Mouse (Mus musculus): ENCODE results near the gene Gm10644.

The Gm10644 gene

DNA sequence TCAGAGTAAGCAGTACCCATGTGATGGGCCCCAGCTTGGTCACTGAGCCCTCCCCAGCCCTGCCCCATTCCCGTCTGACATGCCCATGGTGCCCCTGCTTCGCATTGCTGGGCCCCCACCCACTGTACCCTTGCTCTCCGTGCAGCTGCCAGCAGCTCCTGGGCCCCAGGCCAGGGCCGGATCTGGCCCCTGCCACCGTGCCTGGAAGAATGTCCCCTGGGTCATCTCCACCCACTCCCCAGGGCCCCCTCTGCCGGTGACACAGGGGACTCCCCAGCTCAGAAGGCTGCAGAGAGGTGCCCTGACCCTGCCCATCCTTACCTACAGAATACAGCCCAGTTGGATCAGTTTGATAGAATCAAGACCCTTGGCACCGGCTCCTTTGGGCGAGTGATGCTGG is 25.8 kb upstream of the Gm10644 start:
- no peak for DNase-seq (ENCODE audit: extremely low read depth, low read depth)

DNA sequence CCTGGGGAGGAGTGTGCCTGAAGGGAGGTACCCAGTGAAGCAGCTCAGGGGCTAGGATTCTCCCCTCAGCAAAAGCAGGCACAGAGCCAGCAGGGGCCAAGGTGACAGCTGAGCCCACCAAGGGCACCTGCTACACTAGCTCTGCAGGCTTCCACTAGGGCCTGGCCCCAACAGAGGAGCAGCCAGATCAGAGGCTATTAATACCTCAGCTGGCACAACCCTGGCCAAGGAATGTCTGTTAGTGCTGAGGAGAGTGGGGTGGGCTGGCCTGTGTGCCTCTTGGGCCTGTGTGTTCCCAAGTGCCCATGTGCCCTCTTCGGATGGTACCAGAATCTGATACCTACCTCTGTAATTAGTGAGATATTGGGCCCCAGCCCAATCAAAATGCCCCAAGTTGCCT is 25.2 kb upstream of the Gm10644 start:
- DNase-seq (ENCODE audit: extremely low read depth, low read depth): no peak

- DNase-seq (ENCODE audit: extremely low read depth, low read depth): no peak
Measured at GRCm38 (mm10) chr8:83978200-83978599, 23.2 kb upstream of the Gm10644 start.

- no peak for DNase-seq (ENCODE audit: extremely low read depth, low read depth)
Measured at GRCm38 (mm10) chr8:83977646-83978045, 22.6 kb upstream of the Gm10644 start.

GRCm38 (mm10) chr8:83976779-83977350 is 21.9 kb upstream of the Gm10644 start:
- DNase-seq (ENCODE audit: extremely low read depth, low read depth): no peak

GRCm38 (mm10) chr8:83976101-83976630 is 21.2 kb upstream of the Gm10644 start:
- no peak for DNase-seq (ENCODE audit: extremely low read depth, low read depth)

- no peak for DNase-seq (ENCODE audit: extremely low read depth, low read depth)
Measured at GRCm38 (mm10) chr8:83974521-83974920, 19.5 kb upstream of the Gm10644 start.

DNA sequence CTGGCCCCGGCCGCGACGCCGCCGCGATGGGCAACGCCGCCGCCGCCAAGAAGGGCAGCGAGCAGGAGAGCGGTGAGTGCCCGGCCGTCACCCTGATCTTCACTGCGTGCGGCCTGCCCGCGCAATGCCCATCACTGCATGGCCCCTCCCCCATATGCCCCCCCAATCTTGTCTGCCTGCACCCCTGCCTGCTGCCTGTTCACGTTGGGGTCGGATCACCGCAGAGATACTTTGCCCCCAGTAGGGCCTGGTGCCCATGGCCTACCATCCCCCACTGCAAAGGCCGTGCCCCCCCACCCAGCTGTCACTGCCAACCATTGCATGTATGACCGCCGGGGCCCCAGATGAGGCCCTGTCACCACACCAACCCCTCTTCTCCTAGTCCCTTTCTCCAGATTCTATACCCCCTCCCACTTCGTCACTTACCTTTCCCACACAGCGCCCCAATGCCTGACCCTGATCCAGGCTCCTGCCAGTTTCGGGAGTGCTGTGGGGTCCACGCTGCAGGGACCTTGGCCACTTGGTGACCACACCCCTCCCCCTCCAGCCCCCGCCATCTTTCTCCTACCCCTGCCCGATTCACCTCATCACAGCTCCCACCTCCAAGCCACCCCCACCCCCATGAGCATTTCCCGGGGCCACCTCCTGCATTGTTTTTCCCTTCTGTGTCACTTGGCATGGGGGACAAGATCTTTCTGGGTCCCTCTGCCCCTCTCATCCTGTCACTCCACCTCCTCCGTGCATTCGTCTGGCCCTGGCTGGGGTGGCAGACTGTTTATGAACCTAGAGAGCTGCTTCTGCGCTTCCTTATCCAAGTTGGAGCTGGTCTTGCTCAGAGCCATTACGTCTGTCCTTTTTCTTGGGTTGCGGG is 18.4 kb upstream of the Gm10644 start:
- no peak for DNase-seq (ENCODE audit: extremely low read depth, low read depth)

DNA sequence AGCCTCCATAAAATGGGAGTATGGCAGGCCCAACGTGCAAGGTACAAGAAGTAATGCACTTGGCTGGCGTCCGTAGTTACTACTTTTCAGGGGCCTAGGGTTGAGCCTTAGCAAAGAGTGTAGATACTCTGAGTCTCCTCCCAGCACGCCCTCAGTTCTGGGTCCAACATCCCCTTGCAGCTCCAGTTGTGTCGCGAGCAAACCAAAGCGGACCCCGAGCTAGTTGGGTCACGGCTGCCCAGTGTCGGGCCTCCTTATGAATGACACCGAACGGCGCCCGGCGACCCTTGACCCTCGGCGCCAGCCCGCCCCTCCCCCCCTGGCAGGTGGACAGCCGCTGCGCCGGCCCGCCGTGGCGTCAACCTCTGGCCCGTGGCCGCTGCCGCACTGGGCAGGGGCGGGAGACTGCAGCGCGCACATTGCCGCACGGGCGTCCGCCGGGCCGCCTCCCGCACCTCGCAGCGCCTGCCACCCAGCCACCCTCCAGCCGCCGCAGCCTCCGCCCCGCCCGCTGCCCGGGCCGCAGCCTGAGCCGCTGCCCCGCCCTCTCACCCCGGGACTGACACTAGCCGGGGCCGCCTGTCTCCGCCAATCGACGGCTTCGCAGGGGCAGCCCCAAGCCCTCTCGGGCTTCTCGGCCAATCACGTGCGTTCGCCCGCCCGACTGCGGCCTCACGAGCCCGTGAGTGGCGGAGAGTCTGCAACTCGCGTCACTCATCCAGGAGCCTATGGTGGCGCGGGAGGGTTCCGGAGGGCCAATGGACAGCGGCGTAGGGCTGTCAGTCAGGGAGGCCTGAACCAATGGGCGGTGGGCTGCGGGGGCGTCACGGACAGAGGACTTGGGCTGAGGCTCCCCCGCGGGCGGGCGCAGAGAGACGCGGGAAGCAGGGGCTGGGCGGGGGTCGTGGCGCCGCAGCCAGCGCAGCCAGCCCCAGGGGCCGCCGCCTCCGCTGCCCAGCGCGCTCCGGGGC is 17.4 kb upstream of the Gm10644 start, which contains the start of gene Prkaca:
Prkaca (plus strand) TSS at position 844 of the 971 bp plus-strand sequence.
- peak; percentile 95 for DNase-seq (ENCODE audit: extremely low read depth, low read depth)

GRCm38 (mm10) chr8:83971661-83972060 is 16.7 kb upstream of the Gm10644 start:
- DNase-seq (ENCODE audit: extremely low read depth, low read depth): no peak

DNA sequence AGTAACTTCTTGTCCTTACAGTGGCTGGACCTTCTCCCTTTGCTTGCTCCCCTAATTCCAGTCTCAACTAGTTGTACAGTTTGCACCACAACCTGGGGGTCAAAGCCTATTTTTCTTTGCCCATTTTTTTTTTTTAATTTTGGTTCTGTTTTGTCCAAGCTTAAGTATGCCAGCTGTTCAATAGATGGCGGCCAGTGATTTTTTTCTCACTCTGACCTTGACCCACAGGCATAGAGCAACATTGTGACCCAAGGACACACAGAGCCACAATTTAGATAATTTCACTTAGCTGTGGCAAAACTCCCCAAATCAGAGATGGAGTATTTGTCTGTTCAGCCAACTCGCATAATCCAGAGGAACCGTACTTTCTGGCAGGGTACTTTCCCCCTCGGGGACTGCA is 16.1 kb upstream of the Gm10644 start:
- no peak for DNase-seq (ENCODE audit: extremely low read depth, low read depth)

- DNase-seq (ENCODE audit: extremely low read depth, low read depth): no peak
Measured at GRCm38 (mm10) chr8:83967701-83968100, 12.7 kb upstream of the Gm10644 start.

DNA sequence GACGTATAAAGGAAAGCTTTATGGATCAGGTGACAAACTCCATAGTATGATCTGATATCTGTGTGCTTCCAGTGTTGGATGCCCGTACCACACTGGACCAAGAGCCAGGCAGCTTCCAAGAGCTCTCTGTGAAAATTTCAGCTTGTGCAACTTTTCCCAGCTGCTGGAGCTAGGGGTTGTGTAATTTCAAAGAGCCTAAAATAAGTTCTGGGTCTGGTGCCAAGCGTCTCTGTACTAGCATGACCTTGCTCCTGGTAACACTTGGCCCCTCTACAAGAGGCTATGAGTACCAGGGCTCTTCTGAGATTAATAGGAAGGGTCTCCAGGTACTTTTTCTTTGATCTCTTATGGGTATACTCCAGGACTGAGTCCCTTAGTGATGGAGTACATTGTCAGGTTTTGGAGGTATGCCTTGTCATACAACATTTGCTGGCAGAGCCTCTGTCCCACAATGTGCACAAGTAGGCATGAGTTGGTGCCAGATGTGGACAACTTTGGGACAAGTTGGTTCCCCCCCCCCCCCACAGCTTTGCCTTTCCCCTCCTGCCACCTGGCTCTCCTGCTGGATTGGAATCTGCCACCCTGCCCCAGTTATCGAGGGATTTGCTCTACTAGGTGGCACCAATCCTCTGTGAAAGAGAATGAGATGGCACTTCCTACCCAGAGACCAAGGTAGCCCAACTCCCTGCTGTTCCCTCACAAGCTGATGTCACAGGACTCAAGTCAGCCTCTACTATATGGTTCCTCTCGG is 9.2 kb upstream of the Gm10644 start:
- DNase-seq (ENCODE audit: extremely low read depth, low read depth): no peak

DNA sequence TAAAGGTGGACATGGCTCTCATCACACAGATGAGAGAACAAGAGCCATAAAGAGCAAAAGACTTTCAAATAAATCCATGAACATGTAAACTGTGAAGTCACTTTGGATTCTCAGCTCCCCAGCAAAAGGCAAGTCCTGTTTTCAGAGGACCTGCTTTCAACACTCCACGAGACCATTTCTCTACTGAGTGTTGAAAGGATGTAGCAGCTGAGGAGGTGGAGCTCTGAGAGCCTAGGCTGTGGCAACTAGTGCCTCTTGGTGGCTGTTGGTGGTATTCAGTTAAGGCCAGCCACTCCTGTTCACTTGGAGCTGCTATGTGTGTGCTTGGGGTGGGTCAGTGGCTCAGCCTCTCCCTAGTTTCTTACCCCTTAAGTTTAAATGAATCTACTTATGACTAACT is 1.8 kb upstream of the Gm10644 start:
- peak; percentile 65 for DNase-seq (ENCODE audit: extremely low read depth, low read depth)

- DNase-seq (ENCODE audit: extremely low read depth, low read depth): no peak
Measured at GRCm38 (mm10) chr8:83955958-83956218, 883 bp upstream of the Gm10644 start.

DNA sequence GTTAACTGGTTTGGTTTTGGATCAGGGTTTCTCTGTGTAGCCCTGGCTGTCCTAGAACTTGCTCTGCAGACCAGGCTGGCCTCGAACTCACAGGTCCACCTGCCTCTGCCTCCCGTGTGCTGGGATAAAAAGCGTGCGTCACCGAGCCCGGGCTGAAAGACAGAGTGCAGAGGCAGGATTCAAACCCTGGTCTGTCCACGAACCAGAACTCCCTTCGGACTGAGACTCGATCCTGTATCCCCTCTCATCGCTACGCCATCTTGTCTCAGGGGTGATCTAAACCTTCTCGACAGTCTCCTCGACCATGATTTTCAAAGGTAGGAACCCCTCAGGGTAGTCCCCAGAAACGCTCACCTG is 278 bp downstream of the Gm10644 start:
- no peak for DNase-seq (ENCODE audit: extremely low read depth, low read depth)

- DNase-seq (ENCODE audit: extremely low read depth, low read depth): peak; percentile 31
Measured at GRCm38 (mm10) chr8:83945540-83945939, 9.5 kb downstream of the Gm10644 start.

- no peak for DNase-seq (ENCODE audit: extremely low read depth, low read depth)
Measured at GRCm38 (mm10) chr8:83942446-83942845, 12.6 kb downstream of the Gm10644 start.

- no peak for DNase-seq (ENCODE audit: extremely low read depth, low read depth)
Measured at GRCm38 (mm10) chr8:83941066-83941677, 13.8 kb downstream of the Gm10644 start.

- DNase-seq (ENCODE audit: extremely low read depth, low read depth): no peak
Measured at GRCm38 (mm10) chr8:83938330-83938729, 16.7 kb downstream of the Gm10644 start.

GRCm38 (mm10) chr8:83937645-83938044 is 17.4 kb downstream of the Gm10644 start:
- DNase-seq (ENCODE audit: extremely low read depth, low read depth): no peak

Measured in MEL-GATA-1-ER (cell line).